Mouse (Mus musculus) urinary bladder, adult 2 months (tissue): Measurements from ENCODE around the gene Olfr1375. TPM values are rescaled to one million over a fixed set of nuclear protein-coding genes. Genes with fewer than 3 reads are reported as not detected.

ENCODE experiments used
- polyA plus RNA-seq: library from polyadenylated mRNA; depleted of rRNA; stranded (reverse); fragments of >200 nt; gene quantifications from 2 replicates; pipeline ENCODE4 v1.2.3, GENCODE M21; 2012; rRNA removed

The Olfr1375 gene
- polyA plus RNA-seq, 1 experiment: not detected

Other genes starting within 250 kb of the Olfr1375 start
- 7.4 and 9.6 TPM in 2 replicates for gene Zfp354c, start 220.4 kb upstream of the Olfr1375 start, polyA plus RNA-seq
- 0.88 and 1.3 TPM in 2 replicates for gene Zfp879, start 206.6 kb upstream of the Olfr1375 start, polyA plus RNA-seq
- not detected in 2 replicates for gene Grm6, start 197.4 kb upstream of the Olfr1375 start, polyA plus RNA-seq
- gene Zfp454, start 160.5 kb upstream of the Olfr1375 start, polyA plus RNA-seq: 2.0 and 2.5 TPM in 2 replicates
- 5.1 and 5.3 TPM in 2 replicates for gene Zfp2, start 131.9 kb upstream of the Olfr1375 start, polyA plus RNA-seq
- 2.1 and 2.6 TPM in 2 replicates for gene Zfp354b, start 116.5 kb upstream of the Olfr1375 start, polyA plus RNA-seq
- gene 4933414I15Rik, start 104.3 kb upstream of the Olfr1375 start, polyA plus RNA-seq: not detected in 2 replicates
- not detected in 2 replicates for gene Prop1, start 94.3 kb upstream of the Olfr1375 start, polyA plus RNA-seq
- gene Olfr1378, start 81.6 kb upstream of the Olfr1375 start, polyA plus RNA-seq: not detected in 2 replicates
- not detected in 2 replicates for gene Olfr1377, start 66.1 kb upstream of the Olfr1375 start, polyA plus RNA-seq
- gene Olfr51, start 44.5 kb upstream of the Olfr1375 start, polyA plus RNA-seq: not detected in 2 replicates
- not detected in 2 replicates for gene Olfr54, start 33.9 kb upstream of the Olfr1375 start, polyA plus RNA-seq
- gene Zfp354a, start 11.1 kb downstream of the Olfr1375 start, polyA plus RNA-seq: 5.1 and 6.9 TPM in 2 replicates
- not detected in 2 replicates for gene Gm12569, start 172.4 kb downstream of the Olfr1375 start, polyA plus RNA-seq
- gene Clk4, start 213.6 kb downstream of the Olfr1375 start, polyA plus RNA-seq: 126 and 140 TPM in 2 replicates
- gene BC049762, start 214.9 kb downstream of the Olfr1375 start, polyA plus RNA-seq: 0.37 TPM in 1 of 2 replicates, not detected in the other
- 2.6 and 3.2 TPM in 2 replicates for gene Col23a1, start 241.8 kb downstream of the Olfr1375 start, polyA plus RNA-seq